Mouse (Mus musculus) cerebellum, postnatal 36 days (tissue): ENCODE data around the gene Myo5c.

Source experiments
- DNase-seq, 2 experiments: peaks; one replicate each; pipeline ENCODE4 v3.0.0; 2021 to 2022; ENCODE audit warnings: mixed read lengths in 2 of 2

Gene Myo5c

DNA sequence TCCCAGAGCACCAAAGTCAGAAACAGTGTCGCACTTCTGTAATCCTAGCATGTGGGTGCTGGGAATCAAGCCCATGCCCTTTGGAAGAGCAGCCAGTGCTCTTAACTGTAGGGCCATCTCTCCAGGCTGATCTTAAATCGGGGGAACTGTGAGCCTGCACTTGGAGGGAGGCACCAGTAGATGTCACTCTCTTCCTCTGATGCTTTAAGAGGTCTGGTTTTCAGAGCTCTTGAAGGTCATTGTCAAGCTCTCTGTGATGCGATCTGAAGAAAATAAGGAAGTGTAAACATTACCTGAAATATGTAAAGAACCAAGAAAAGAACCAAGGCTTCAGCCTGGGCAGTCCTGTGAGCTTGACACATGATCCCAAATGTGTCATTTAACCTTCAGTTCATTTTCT lies 51.0 kb downstream of the Myo5c start:
- peak; percentile 74 to 82 for DNase-seq

GRCm38 (mm10) chr9:75283636-75284035 lies 51.8 kb downstream of the Myo5c start:
- DNase-seq, result peak; percentile 73 to 76

- no peak for DNase-seq
Observed at GRCm38 (mm10) chr9:75285363-75285762, 53.5 kb downstream of the Myo5c start.

DNA sequence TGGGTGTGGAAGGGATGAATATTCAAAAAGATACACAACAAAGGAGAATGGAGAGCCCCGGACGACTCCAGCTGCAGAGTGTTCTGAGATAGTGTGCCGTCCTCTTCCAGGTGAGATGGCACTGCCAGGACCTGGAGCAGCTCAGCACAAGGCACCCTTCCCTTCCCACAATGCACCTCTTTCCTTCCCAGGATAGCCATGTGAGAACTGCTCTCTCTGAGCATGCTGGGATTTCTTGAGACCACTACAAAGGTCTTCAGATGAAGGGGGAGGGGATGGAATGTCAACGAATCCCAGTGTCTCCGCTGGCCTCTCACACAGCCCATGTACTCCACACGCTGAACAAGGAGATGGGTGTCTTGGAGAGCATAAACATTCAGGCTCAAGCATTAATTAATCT lies 55.8 kb downstream of the Myo5c start:
- no peak for DNase-seq

DNA sequence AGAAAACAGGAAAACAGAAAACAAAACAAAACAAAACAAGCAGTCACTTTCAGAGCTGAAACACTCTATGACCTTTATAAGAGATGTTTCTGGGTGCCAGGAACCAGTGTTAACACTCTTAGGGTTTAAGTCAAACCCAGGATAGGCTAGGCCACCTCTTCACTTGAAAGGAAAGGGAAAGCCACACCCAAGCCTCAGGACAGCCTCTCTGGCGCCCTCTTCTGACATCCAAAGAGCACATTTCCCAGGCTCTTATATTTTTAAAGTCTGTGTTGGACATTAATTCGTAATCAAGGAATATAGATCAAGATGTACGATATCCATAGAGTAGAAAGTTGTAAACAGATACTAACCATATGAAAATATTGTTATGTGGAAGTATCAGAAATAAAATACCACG lies 57.7 kb downstream of the Myo5c start:
- no peak for DNase-seq

DNA sequence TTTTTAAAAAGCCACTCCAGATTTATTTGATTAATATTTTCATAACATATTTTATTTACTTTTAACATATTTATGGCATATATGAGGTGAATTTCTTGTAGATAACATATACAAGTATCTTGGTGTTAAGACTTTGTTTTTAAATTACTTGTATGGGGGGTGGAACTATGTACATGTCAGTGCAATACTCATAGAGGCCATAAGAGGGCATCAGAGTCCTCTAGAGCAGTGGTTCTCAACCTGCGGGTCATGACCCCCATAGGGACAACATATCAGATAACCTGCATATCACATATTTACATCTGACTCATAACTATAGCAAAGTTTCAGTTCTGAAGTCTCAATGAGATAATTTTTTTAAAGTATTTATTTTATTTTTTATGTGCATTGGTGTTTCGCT lies 67.5 kb downstream of the Myo5c start:
- no peak for DNase-seq

DNA sequence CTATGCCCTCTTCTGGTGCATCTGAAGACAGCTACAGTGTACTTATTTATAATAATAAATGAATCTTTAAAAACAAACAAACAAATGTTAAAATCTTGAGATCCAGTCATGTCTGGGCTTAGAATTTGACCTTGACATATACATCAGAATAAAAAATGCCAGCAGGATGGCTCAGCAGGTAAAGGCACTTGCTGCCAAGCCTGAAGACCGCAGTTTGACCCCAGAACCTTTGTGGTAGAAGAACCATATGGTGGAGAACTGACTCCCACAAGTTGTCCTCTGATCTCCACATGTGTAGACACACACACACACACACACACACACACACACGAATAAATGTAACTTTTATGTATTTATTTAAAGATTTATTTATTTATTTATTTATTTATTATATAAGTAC lies 71.2 kb downstream of the Myo5c start:
- no peak for DNase-seq

DNA sequence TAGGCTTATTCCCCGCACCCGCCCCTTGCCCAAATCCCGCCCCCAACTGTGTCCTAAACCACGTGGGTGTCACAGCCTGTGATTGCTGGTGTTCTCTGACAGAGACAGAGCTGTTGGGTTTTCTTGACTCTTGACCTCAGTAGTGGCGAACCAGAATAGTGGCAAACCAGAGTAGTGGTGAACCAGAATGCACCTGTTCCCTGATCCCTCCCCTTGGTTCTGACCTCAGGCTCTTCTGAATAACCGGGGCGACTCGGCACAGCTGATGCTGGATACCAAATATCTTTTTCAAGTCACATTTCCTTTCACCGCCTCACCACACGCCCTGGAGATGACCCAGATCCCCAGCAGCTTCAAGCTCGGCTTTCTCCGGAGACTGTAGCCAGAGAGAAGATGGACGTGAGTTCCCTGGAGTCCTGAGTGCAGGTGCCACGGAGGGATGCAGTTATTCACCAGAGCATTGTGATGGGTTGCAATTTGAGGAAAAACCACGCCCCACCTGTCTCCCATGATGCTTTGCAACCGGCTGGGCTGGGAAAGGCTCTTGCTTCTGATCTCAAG lies 72.0 kb downstream of the Myo5c start:
- peak; percentile 38 to 46 for DNase-seq

- no peak for DNase-seq
Observed at GRCm38 (mm10) chr9:75304286-75304685, 72.5 kb downstream of the Myo5c start.

GRCm38 (mm10) chr9:75306126-75306898 lies 74.5 kb downstream of the Myo5c start, which contains the start of gene Gnb5:
Gene Gnb5, plus strand, starts transcription at chr9:75306288.
- peak; percentile 87 to 90 for DNase-seq

DNA sequence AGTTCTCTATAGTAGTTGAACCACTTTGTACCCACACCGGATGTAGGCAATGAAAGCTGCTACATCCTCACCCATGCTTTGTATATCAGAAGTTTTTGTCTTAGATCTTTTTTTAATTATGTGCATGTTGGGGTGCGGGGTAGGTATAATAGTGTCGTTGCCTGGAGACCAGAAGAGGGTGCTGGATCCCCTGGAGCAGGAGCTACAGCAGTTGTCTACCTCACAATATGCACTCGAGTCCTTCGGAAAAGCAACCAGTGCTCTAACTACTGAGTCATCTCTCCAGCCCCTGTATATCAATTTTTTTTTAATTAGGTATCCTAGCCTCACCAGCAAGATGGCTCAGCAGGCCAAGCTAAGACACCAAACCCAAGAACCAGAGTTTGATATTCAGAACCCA lies 75.2 kb downstream of the Myo5c start:
- DNase-seq, result no peak

GRCm38 (mm10) chr9:75308621-75309020 lies 76.8 kb downstream of the Myo5c start:
- DNase-seq, result no peak

DNA sequence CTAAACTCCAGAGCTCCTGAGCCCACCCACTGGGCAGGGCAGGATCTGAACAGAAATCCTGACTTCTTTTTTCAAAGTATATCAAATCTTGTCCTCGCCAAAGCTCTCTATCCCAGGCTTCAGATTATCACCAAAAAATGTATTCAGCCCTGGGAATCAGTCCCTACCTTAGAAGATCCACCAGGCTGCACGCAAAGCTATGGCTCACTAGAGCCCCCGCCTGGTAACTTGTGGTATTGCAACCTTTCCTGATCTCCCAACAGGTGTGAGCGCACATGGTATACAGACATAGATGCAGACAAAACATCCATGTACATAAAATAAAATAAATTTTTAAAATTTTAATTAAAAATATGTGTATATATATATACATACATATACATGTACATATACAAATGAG lies 80.2 kb downstream of the Myo5c start:
- peak; percentile 93 to 98 for DNase-seq

DNA sequence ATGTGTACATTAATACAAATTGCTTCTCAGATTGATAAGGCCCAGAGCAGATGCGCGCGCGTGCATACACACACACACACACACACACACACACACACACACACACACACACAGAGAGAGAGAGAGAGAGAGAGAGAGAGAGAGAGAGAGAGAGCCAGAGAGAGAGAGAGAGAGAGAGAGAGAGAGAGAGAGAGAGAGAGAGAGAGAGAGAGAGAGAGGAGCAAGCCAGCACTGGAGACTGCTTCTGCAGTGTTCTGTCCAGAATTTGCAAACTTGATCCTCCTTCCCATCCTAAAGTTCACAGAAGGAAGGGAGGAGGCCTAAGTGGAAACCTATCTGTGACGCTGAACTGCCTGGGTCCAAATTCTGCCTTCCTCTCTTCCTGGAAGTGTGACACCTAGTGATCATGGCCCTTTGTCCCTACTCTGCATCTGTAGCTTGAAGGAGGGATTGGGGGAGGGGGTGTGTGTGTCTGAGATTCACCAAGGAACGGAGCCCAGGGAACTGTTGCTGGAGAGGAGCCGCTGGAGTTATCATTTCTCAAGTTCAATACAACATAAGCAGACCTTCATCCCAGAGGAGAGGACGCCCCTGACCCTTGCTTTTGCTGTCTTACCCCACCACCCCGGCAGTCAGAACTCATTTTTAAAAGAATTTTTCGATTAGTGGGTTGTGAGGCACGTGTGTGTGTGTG lies 81.5 kb downstream of the Myo5c start:
- DNase-seq, result no peak

DNA sequence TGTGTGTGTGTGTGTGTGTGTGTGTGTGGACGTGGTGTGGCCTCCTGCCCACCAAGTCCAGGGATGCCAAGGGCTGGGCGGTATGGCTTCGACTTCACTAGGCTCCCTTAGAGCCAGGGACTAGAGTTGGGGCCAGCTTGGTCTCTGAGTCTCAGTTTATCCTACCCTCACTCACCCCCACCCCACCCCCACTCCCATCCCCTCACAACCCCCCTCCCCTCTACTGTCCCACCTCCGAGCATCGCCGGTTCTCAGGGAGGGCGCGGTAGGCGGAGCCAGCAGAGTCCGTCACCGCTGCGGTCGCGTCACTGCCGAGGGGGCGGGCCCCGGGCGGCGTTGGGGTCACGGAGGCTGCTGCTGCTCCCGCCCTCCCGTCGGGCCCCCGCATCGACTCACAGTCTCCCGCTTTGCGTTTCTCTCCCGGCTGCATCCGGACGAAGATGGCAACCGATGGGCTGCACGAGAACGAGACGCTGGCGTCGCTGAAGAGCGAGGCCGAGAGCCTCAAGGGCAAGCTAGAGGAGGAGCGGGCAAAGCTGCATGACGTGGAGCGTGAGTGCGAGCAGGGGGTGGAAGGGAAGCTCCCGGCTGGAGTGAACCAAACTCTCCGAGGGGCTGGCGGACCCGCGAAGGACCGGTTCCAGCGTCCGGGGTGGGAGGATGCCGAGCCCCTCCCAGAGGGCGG lies 82.2 kb downstream of the Myo5c start:
- peak; percentile 85 to 92 for DNase-seq

DNA sequence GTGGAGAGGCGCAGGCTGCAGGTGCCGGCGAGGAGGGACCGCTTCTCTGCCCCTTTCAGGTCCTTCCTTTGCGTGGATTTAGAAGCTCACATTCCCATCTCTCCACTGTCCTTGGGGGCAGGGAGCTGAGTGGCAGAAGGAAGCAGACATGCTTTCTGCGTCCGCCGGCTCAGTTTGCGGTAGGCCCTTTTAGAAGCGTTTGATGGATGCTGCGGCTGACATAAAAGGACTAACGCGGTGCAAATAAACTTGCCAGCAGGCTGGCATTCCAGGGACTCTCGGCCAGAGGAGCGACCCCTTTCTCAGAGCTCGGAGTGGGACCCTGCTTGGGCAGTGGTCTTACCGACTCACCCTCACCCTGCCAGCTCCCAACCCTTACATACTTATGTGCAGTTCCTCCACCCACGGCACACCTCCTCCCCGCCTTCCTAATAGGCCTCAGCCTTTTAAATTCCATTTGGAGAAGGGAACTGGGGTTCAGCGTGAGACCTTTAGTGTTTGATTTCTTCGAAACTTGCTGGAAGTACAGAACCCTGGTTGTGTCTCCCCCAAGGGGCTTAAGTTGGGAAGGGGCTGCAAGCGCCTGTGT lies 82.8 kb downstream of the Myo5c start:
- DNase-seq, result no peak

DNA sequence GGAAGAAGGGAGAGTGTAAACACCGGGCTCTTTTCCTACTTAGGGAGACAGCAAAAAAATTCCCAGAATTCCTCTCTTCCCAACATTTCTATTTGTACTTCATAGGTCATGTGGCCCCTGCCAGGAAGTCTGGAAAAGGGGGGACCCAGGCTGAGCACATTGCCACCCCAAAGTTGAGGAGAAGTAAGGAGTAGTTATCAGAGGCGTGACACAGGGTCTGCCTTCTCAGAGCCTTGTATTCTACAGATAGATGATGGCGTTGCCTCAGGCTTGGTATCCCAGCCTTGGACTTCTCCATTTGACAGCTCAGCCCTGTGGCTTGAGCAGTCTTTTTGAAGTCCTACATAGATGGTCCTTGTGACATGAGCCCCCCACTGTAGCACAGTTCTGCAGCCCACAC lies 83.4 kb downstream of the Myo5c start:
- no peak for DNase-seq

- DNase-seq, result no peak
Observed at GRCm38 (mm10) chr9:75316771-75317170, 85.0 kb downstream of the Myo5c start.

DNA sequence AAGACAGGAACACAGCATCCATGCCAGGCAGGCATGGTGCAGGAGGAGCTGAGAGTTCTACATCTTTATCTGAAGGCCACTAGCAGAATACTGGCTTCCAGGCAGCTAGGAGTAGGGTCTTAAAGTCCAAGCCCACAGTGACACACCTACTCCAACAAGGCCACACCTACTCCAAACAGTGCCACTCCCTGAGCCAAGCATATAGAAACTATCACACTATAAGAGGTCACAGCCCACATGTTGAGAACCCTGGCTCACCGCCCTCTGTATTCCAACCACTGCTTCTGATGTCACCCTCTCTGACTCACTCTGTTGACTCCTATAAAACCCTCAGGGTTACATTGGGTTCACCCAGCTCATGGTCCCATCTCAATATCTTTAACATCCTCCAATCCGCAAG lies 86.4 kb downstream of the Myo5c start:
- no peak for DNase-seq

DNA sequence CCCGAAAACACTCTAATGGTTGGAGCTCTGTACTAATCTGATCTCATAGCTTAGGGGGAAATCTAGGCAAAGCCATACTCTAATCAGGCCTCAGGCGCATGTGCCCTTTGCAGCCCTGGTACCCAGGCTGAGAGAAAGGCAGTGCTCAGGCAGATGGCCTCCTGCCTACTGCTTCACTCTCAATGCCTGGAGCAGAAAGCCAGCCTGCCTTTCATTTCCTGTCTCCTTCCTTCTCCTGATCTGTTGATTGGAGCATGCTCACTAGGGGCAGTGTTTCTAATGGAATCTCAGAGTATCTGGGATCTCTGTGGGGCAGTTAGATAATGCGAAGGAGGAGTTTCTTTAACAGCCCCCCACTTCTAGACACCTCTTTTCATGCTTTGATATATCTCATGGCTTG lies 87.5 kb downstream of the Myo5c start:
- DNase-seq, result peak in 1 of 2 experiments; percentile 43

GRCm38 (mm10) chr9:75322099-75322885 lies 90.5 kb downstream of the Myo5c start:
- peak; percentile 47 to 55 for DNase-seq

DNA sequence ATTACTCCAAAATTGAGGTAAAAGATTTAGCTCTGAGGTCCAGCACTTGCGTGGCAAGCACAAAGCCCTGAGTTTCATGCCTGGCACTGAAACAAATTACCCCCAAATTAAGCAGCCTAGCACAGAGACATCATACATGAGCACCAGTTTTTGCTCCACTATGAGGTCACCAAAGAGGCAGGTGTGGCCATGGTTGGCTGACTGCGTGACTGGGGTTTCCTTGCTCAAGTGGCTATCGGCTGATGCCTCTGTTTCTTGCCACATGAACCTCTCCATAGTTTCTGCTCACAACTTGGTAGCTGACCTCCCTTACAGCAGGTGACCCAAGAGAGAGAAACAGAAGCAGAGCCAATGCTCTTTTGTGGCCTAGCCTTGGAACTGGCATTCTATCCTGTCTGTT lies 96.2 kb downstream of the Myo5c start:
- no peak for DNase-seq
